In genomic region chr12:117352938-117353337, GRCm38 (mm10) we compare ENCODE assay signal across 8 mouse cellular contexts.
DNase-seq lines count a peak whose midpoint lies in the region; ATAC-seq and TF ChIP-seq lines count a peak whose summit lies in the region.

No protein-coding gene starts in this region.

- H3K4me2 ChIP-seq in midbrain, embryonic 15.5 days: no peak overlapping the region
- H3K4me2 ChIP-seq in embryonic facial prominence, embryonic 14.5 days (ENCODE audit: low read depth, low read length): no peak overlapping the region
- H3K4me2 ChIP-seq in neural tube, embryonic 11.5 days (ENCODE audit: low read depth): no peak overlapping the region

- peak; percentile 64 for TF ChIP-seq CTCF in heart, adult 2 months (IDR thresholded peaks at IDR 0.05)

- no peak for DNase-seq in heart, adult 2 months
- DNase-seq in heart, postnatal 25 days (ENCODE audit: low spot score): no peak
- DNase-seq in midbrain, embryonic 10.5 days (ENCODE audit: low spot score): peak; percentile 55
- peak; percentile 14 for DNase-seq in embryonic facial prominence, embryonic 14.5 days (ENCODE audit: low spot score)
- DNase-seq in neural tube, embryonic 11.5 days (ENCODE audit: low spot score): peak; percentile 47

- TF ChIP-seq POLR2A in heart, adult 2 months (IDR thresholded peaks at IDR 0.05; ENCODE audit: insufficient read depth, low read depth, low read length): no peak

- no peaks in the 10 kb centered on the region for H3K9me3 ChIP-seq in midbrain, embryonic 10.5 days (replicated peaks)
- H3K9me3 ChIP-seq in midbrain, embryonic 15.5 days: no peaks in the 10 kb centered on the region
- H3K9me3 ChIP-seq in embryonic facial prominence, embryonic 14.5 days (ENCODE audit: control insufficient read depth, low read length): no peaks in the 10 kb centered on the region
- H3K9me3 ChIP-seq in neural tube, embryonic 11.5 days (ENCODE audit: control insufficient read depth, low read length): no peaks in the 10 kb centered on the region

- H3K27me3 ChIP-seq in heart, adult 2 months (ENCODE audit: control insufficient read depth, insufficient read depth, low read length): no peaks in the 10 kb centered on the region
- no peaks in the 10 kb centered on the region for H3K27me3 ChIP-seq in midbrain, embryonic 10.5 days (ENCODE audit: low read depth, poor library complexity, severe bottlenecking)
- H3K27me3 ChIP-seq in midbrain, embryonic 15.5 days (replicated peaks): no peaks in the 10 kb centered on the region
- H3K27me3 ChIP-seq in embryonic facial prominence, embryonic 14.5 days (replicated peaks; ENCODE audit: control insufficient read depth, insufficient read depth, low read length): no peaks in the 10 kb centered on the region
- no peaks in the 10 kb centered on the region for H3K27me3 ChIP-seq in neural tube, embryonic 11.5 days (ENCODE audit: control insufficient read depth, insufficient read depth, low read length)

- TF ChIP-seq EP300 in heart, adult 2 months (IDR thresholded peaks at IDR 0.05; ENCODE audit: insufficient read depth, low read depth, low read length): no peak

- no peaks in the 10 kb centered on the region for H3K4me1 ChIP-seq in heart, adult 2 months (ENCODE audit: control insufficient read depth, insufficient read depth, low read length)
- H3K4me1 ChIP-seq in midbrain, embryonic 10.5 days: peaks cover 70% of the 10 kb centered on the region
- no peaks in the 10 kb centered on the region for H3K4me1 ChIP-seq in midbrain, embryonic 15.5 days
- H3K4me1 ChIP-seq in embryonic facial prominence, embryonic 14.5 days (ENCODE audit: control insufficient read depth, insufficient read depth, low read length): no peaks in the 10 kb centered on the region
- peaks cover 13% of the 10 kb centered on the region for H3K4me1 ChIP-seq in neural tube, embryonic 11.5 days (ENCODE audit: control insufficient read depth, insufficient read depth, low read length)

- H3K79me2 ChIP-seq in heart, adult 2 months (replicated peaks; ENCODE audit: control insufficient read depth, insufficient read depth, low read length): no peaks in the 10 kb centered on the region

- no peak for ATAC-seq in midbrain, embryonic 15.5 days (replicated peaks)
- no peak for ATAC-seq in embryonic facial prominence, embryonic 14.5 days (ENCODE audit: low read depth)
- ATAC-seq in neural tube, embryonic 11.5 days (ENCODE audit: insufficient read depth, low FRiP score, low TSS enrichment): 0 out of 2 replicates have a peak, but pooled peaks have one; percentile 27
- no peak for ATAC-seq in inflammation-experienced regulatory T-cells, adult 6 months
- no peak for ATAC-seq in monocyte, adult 5-6 weeks (replicated peaks; ENCODE audit: insufficient number of reproducible peaks, low FRiP score, low TSS enrichment, poor library complexity, severe bottlenecking)

- H3K36me3 ChIP-seq in heart, adult 2 months (ENCODE audit: control insufficient read depth, insufficient read depth, low read length): no peaks in the 10 kb centered on the region
- no peaks in the 10 kb centered on the region for H3K36me3 ChIP-seq in midbrain, embryonic 10.5 days
- H3K36me3 ChIP-seq in midbrain, embryonic 15.5 days (replicated peaks): no peaks in the 10 kb centered on the region
- no peaks in the 10 kb centered on the region for H3K36me3 ChIP-seq in embryonic facial prominence, embryonic 14.5 days (ENCODE audit: control insufficient read depth, insufficient read depth, low read length)
- no peaks in the 10 kb centered on the region for H3K36me3 ChIP-seq in neural tube, embryonic 11.5 days (ENCODE audit: control insufficient read depth, insufficient read depth, low read length)

- no peak overlapping the region for H3K9ac ChIP-seq in heart, adult 2 months (ENCODE audit: low read depth, low read length)
- no peak overlapping the region for H3K9ac ChIP-seq in midbrain, embryonic 15.5 days
- H3K9ac ChIP-seq in embryonic facial prominence, embryonic 14.5 days (ENCODE audit: low read depth, low read length): no peak overlapping the region
- no peak overlapping the region for H3K9ac ChIP-seq in neural tube, embryonic 11.5 days (ENCODE audit: low read length)

- intact Hi-C loops in heart, adult 2 months (cut with DNase I): loop anchor here (5.0 kb wide), 2 partner anchors 316 to 706 kb away; no protein-coding TSS in a partner anchor
- intact Hi-C loops in heart, postnatal 25 days (cut with DNase I): loop anchor here (5.0 to 10.0 kb wide), 2 partner anchors 316 to 728 kb away; no protein-coding TSS in a partner anchor

- no peak overlapping the region for H3K27ac ChIP-seq in heart, adult 2 months
- H3K27ac ChIP-seq in midbrain, embryonic 10.5 days (replicated peaks): peak overlapping the region; percentile 96
- H3K27ac ChIP-seq in midbrain, embryonic 15.5 days: no peak overlapping the region
- no peak overlapping the region for H3K27ac ChIP-seq in embryonic facial prominence, embryonic 14.5 days (replicated peaks; ENCODE audit: low read depth, low read length)
- H3K27ac ChIP-seq in neural tube, embryonic 11.5 days (ENCODE audit: low read depth, low read length): no peak overlapping the region

- no peak overlapping the region for H3K4me3 ChIP-seq in heart, adult 2 months
- no peak overlapping the region for H3K4me3 ChIP-seq in midbrain, embryonic 10.5 days
- no peak overlapping the region for H3K4me3 ChIP-seq in midbrain, embryonic 15.5 days
- no peak overlapping the region for H3K4me3 ChIP-seq in embryonic facial prominence, embryonic 14.5 days (ENCODE audit: low read depth, low read length)
- H3K4me3 ChIP-seq in neural tube, embryonic 11.5 days (ENCODE audit: low read depth, low read length): no peak overlapping the region

Comparison
In these comparisons a context has a peak if more than half of its experiments do, and no peak if none do; other contexts are left out.
1. DNase-seq: peak in midbrain, embryonic 10.5 days (single experiment), embryonic facial prominence, embryonic 14.5 days (single experiment) and neural tube, embryonic 11.5 days (single experiment); none in heart, adult 2 months (0 of 2) and heart, postnatal 25 days (single experiment).